Mouse (Mus musculus): ENCODE data around the gene S100a14. TPM values are rescaled to one million over a fixed set of nuclear protein-coding genes. Genes with fewer than 3 reads are reported as not detected.

S100a14 gene
- total RNA-seq (2023) = 1.2 TPM

DNA sequence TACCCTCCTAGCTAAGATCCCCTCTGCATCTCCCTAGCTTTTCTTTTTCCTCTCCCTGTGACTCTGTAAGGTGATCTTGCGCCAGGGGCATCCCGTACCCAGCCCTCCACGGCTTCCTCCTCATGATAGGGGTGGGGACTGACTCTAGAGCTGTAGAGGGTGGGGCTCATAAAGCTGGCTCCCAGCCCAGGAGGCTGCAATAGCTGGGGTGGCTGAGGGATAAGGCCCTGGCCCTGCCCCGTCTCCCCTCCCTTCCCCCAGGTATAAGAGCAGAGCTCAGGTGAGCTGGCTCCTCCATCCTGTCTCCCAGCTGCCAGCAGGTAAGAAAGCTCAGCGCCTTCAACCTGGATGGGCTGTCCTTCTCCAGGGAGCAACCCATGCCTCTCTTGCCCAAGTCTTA, at the start of gene S100a14:
Gene S100a14, plus strand, starts transcription at position 277 of the 400 bp plus-strand sequence.

DNA sequence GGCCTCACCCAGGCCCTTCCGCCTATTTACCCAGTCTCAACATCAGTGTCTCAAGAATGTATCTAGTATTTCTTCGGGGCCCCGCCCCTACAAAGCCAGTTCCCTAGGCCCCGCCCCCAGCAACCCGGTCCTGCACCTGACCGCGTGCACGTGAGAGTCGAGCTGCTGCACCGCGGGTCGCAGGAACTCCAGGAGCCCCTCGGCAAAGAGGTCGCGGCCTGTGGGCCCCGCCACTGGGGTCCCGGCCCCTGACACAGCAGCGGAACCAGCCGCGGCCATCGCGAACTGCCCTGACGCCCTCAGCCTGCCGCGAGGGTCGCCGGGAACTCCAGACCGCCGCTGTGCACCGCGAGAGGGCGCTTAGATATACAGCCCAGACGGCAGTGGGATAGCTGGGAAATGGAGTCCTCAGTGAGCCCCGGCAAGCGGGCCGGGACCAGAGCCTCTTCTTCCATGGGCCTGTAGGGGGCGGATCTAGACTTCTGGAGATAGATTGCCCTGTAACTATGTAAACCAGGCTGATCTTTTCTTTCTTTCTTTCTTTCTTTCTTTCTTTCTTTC, 35.9 kb upstream of the S100a14 start, which contains the start of gene Snapin:
Gene Snapin, minus strand, starts transcription at position 338 of the 561 bp plus-strand sequence.

DNA sequence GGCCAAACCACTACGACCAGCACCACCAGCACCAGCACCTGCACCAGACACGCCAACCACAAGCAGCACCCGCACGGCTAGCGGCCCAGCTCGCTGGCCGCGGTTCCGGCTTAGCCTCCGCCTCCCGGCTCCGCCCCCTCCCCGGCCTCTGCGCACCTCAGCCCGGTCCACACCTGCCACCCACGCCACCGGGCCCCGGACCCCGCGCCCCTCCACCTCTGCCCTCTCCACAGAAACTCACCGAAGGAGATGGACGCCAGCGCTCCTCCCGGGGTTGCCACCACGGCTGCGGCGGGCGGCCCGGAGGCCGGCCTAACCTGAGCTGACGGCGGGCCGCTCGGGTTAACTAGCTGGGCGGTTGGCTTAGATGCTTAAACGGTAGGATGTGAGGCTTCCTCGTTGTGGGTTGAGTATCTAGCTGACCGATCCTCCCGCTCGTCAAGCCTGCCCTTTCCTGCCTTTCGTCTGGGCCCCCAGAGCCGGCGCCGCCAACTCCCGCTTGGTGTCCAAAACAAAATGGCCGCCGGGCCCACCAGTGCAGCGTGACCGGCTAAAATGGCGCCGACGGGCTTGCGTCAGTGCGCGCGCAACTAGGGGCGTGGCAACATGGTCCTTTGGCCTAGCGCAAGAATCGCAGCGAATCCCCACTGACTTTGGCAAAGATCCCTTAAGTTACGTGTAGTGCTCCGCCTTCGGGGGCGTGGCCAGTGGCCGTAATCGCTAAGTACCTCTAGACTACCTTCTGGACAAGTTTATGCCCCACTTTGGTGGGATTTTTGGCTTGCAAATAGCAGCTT, 17.5 kb upstream of the S100a14 start, which contains the start of gene Chtop:
Gene Chtop, minus strand, starts transcription at position 549 of the 797 bp plus-strand sequence.

DNA sequence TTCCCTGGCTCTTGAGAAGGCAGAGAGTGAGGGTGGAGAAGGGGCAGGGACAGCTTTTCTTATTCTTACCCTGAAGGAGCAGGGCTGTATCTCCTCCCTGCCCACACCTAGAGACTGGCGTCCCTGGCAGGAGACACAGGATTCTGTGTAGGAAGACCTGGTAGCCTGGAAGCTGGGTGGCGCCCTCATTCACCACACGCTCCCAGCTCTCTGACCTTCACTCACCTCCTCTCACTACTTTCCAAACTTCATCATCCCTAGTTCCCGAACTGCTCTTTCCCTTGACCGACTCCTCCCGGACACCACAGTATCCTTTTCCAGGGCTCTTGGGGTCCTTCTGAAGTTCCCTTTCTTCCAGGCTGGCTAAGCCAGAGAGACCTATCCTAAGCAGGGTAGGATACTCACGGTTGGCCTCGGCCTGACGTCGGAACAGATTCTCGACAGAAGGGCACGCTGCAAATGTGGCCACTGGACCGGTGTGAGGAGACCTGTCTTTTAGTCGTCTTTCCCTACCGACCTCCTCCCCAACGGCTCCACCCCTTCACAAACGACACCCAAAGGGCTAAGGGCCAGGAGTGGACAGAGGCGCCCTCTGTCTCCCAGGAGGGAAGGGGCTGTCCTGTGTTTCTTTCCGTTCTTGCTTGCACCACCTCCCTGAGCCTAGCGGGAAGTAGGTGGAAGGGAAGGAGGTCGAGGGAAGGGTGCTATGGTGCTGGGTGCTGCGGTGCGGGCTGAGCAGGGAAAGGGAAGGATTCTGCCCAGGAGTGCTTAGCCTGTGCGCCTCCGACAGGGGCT, 12.7 kb upstream of the S100a14 start, which contains the start of the genes S100a1 and S100a13:
Gene S100a1, minus strand, starts transcription at position 597 of the 795 bp plus-strand sequence.
Gene S100a13, plus strand, starts transcription at position 640 of the 795 bp plus-strand sequence.

DNA sequence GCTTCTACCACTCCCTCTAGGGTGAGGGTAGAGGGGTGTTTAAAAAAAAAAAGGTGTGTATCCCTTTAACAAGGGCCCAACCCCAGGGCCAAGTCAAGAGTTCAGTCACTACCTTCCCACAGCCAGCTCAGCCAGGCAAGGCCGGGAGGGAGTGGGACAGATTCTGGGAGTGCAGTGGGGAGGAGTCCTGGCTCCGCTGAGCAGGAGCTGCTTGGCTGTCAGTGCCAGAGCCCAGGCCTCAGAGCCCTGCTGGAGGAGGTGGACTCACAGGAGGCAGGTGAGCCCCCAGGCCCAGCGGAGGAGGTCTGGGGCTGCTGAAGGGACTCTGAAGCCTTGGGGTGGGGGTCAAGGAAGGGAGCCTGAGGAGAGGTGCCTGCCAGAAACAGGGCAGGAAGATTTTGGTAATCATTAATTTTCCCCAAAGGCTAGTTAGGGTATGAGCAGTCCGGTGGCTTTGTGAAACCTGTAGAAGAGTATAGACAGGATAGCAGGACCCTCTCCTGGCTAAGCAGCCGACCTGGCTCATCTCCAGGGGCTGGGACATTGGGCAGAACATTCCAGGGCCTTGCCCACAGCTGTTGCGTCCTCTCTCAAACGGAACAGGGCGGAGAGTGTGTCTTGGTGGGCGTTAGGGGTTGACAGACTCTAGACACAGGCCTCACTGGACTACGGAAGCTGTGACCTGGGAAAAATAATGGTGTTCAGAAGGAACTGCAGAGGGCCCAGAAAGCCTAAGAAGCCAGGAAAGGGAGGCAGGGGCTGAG, 10.7 kb downstream of the S100a14 start, which contains the start of gene S100a16:
Gene S100a16, plus strand, starts transcription at position 114 of the 764 bp plus-strand sequence.

DNA sequence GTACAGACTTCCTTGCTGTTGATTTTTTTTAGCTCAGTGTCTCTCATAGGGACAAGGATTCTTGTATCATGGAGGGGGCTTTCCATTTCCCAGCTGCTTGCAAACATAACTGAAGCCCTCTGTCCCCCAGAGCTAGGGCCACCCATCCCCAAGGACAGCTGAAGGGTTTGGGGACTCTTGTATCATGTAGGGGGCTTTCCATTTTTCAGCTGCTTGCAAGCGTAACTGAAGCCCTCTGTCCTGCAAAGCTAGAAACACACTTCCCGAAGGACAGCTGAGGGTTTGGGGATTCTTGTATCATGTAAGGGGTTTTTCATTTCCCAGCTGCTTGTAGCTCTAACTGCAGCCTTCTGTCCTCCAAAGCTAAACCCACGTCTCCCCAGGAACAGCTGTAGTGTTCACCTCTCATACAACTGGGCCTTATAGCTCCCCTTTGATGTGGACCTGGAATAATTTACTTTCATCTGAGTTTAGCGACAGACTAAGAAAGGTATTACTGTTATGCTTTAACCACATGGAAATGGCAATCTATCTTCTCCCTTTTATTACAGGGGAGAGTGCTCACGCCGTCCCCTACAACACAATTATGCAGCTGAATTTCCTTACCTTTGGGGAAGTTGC, 33.5 kb downstream of the S100a14 start, which contains the start of gene S100a3:
Gene S100a3, plus strand, starts transcription at position 571 of the 621 bp plus-strand sequence.

Other genes with a start within 250 kb of the S100a14 start
- 122 TPM for gene Gatad2b, start 233.7 kb upstream of the S100a14 start, total RNA-seq (2023)
- 1.3 TPM for gene Slc27a3, start 136.9 kb upstream of the S100a14 start, total RNA-seq (2023)
- 52.6 TPM for gene Ints3, start 93.2 kb upstream of the S100a14 start, total RNA-seq (2023)
- gene Npr1, start 61.0 kb upstream of the S100a14 start, total RNA-seq (2023) = 1.6 TPM
- 84.0 TPM for gene Ilf2, start 50.7 kb upstream of the S100a14 start, total RNA-seq (2023)
- 42.1 TPM for gene Snapin, start 35.8 kb upstream of the S100a14 start, total RNA-seq (2023)
- 211 TPM for gene Chtop, start 17.4 kb upstream of the S100a14 start, total RNA-seq (2023)
- gene S100a1, start 12.5 kb upstream of the S100a14 start, total RNA-seq (2023) = 2.2 TPM
- 37.8 TPM for gene S100a13, start 12.4 kb upstream of the S100a14 start, total RNA-seq (2023)
- gene S100a16, start 10.4 kb downstream of the S100a14 start, total RNA-seq (2023) = 0.71 TPM
- gene S100a3, start 33.7 kb downstream of the S100a14 start, total RNA-seq (2023) = not detected
- gene S100a2, start 63.4 kb downstream of the S100a14 start, total RNA-seq (2023) = not detected
- gene Gm42674, start 75.0 kb downstream of the S100a14 start, total RNA-seq (2023) = not detected
- 16.8 TPM for gene S100a4, start 76.9 kb downstream of the S100a14 start, total RNA-seq (2023)
- not detected for gene S100a5, start 81.7 kb downstream of the S100a14 start, total RNA-seq (2023)
- 14.4 TPM for gene S100a6, start 86.0 kb downstream of the S100a14 start, total RNA-seq (2023)
- gene S100a7a, start 127.2 kb downstream of the S100a14 start, total RNA-seq (2023) = not detected
- gene S100a8, start 142.1 kb downstream of the S100a14 start, total RNA-seq (2023) = 19.6 TPM
- gene S100a9, start 168.9 kb downstream of the S100a14 start, total RNA-seq (2023) = 18.9 TPM
- gene Pglyrp4, start 200.1 kb downstream of the S100a14 start, total RNA-seq (2023) = not detected

Measured in CD4-positive naive resting alpha-beta T cell, adult 57 days (primary cell).